In the genomic region with DNA sequence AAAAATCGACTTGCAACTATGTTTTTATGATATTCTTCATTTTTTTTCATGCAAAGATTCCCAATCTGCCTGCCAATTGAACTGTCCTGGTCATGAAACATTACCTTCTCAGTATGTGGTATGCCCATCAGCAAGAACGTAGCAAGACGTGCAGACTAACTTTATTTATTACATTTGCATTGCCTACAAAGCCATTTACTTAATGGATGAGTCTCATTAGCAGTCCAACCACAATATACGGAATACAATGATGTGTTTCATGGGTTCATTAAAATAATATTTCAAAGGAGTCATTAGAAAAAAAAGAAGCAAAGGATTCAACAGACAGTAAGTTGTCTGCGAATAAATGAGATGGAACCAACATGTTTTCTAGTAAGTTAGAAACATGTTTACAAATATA, we compare ENCODE assay signal across 32 mouse cellular contexts.
"Had no signal": no experiment of that assay in that cellular context is flagged by ENCODE, and none has a peak within 500 bp of the region (broad histone marks: within the 10 kb centered on the region; RNA-seq: fewer than 3 reads in every experiment).

No protein-coding gene starts in this region.

- H3K27ac ChIP-seq: left cerebral cortex, adult 2 months; limb, embryonic 10.5 days; limb, embryonic 12.5 days; limb, embryonic 13.5 days; limb, embryonic 15.5 days; liver, embryonic 12.5 days; liver, embryonic 13.5 days; liver, embryonic 14.5 days; liver, embryonic 15.5 days; lung, embryonic 15.5 days; macrophage; midbrain, embryonic 10.5 days; midbrain, embryonic 12.5 days; midbrain, embryonic 13.5 days; midbrain, embryonic 15.5 days had no signal

- H3K36me3 ChIP-seq: limb, embryonic 10.5 days; limb, embryonic 12.5 days; limb, embryonic 13.5 days; limb, embryonic 15.5 days; liver, embryonic 12.5 days; liver, embryonic 13.5 days; liver, embryonic 15.5 days; lung, embryonic 15.5 days; midbrain, embryonic 10.5 days; midbrain, embryonic 12.5 days; midbrain, embryonic 13.5 days; midbrain, embryonic 15.5 days had no signal

- H3K4me3 ChIP-seq: left cerebral cortex, adult 2 months; limb, embryonic 10.5 days; limb, embryonic 12.5 days; limb, embryonic 13.5 days; limb, embryonic 15.5 days; liver, embryonic 12.5 days; liver, embryonic 13.5 days; liver, embryonic 15.5 days; lung, embryonic 15.5 days; megakaryocyte, embryonic 14.5 days; midbrain, embryonic 10.5 days; midbrain, embryonic 12.5 days; midbrain, embryonic 13.5 days; midbrain, embryonic 15.5 days; myocyte had no signal

- H3K27me3 ChIP-seq: limb, embryonic 12.5 days; limb, embryonic 13.5 days; limb, embryonic 15.5 days; liver, embryonic 12.5 days; liver, embryonic 13.5 days; liver, embryonic 15.5 days; lung, embryonic 15.5 days; megakaryocyte, embryonic 14.5 days; midbrain, embryonic 12.5 days; midbrain, embryonic 13.5 days; midbrain, embryonic 15.5 days had no signal

- H3K4me2 ChIP-seq: limb, embryonic 12.5 days; limb, embryonic 13.5 days; limb, embryonic 15.5 days; liver, embryonic 11.5 days; liver, embryonic 12.5 days; liver, embryonic 13.5 days; liver, embryonic 15.5 days; lung, embryonic 14.5 days; lung, embryonic 15.5 days; midbrain, embryonic 11.5 days; midbrain, embryonic 12.5 days; midbrain, embryonic 13.5 days; midbrain, embryonic 15.5 days had no signal

- H3K4me1 ChIP-seq: limb, embryonic 10.5 days; limb, embryonic 12.5 days; limb, embryonic 13.5 days; limb, embryonic 15.5 days; liver, embryonic 12.5 days; liver, embryonic 13.5 days; liver, embryonic 15.5 days; lung, embryonic 15.5 days; megakaryocyte, embryonic 14.5 days; midbrain, embryonic 10.5 days; midbrain, embryonic 12.5 days; midbrain, embryonic 13.5 days; midbrain, embryonic 15.5 days had no signal

- H3K9me3 ChIP-seq: limb, embryonic 10.5 days; limb, embryonic 12.5 days; limb, embryonic 13.5 days; limb, embryonic 15.5 days; liver, embryonic 12.5 days; liver, embryonic 13.5 days; liver, embryonic 15.5 days; lung, embryonic 15.5 days; megakaryocyte, embryonic 14.5 days; midbrain, embryonic 10.5 days; midbrain, embryonic 12.5 days; midbrain, embryonic 13.5 days; midbrain, embryonic 15.5 days had no signal

- DNase-seq: left cerebral cortex, postnatal 4 days; liver; liver, embryonic 13.5 days; liver, postnatal 0 days; lung, adult 18-20 months; lung, adult 2 months; lung, embryonic 14.5 days; lung, postnatal 10 days; lung, postnatal 14 days; lung, postnatal 36 days; lung, postnatal 4 days; midbrain, embryonic 14.5 days had no signal

- ATAC-seq: liver, embryonic 12.5 days; liver, postnatal 0 days; lung, postnatal 0 days; midbrain, embryonic 13.5 days; midbrain, embryonic 15.5 days; midbrain, embryonic 16.5 days had no signal

- H3K9ac ChIP-seq: limb, embryonic 12.5 days; limb, embryonic 13.5 days; limb, embryonic 15.5 days; liver, embryonic 12.5 days; liver, embryonic 13.5 days; liver, embryonic 14.5 days; liver, embryonic 15.5 days; liver, postnatal 0 days; lung, embryonic 14.5 days; lung, embryonic 15.5 days; midbrain, embryonic 12.5 days; midbrain, embryonic 13.5 days; midbrain, embryonic 15.5 days had no signal
